Mouse (Mus musculus) T-helper 1 cell (primary cell): Measurements from ENCODE around the gene Cpne5.
"Not testable (repeated sequence)": the region's sequence is repeated elsewhere in the genome, so short reads cannot be mapped to it uniquely, and the experiment has no call there.

Experiments
- in situ Hi-C: fragments of 300-600 bp; cut with MboI, MseI; formaldehyde crosslinking; loops from one replicate; pipeline ENCODE4 v1.15.1; 2025; ENCODE audit warnings: high pct_unique_total_duplicates

The Cpne5 gene

DNA sequence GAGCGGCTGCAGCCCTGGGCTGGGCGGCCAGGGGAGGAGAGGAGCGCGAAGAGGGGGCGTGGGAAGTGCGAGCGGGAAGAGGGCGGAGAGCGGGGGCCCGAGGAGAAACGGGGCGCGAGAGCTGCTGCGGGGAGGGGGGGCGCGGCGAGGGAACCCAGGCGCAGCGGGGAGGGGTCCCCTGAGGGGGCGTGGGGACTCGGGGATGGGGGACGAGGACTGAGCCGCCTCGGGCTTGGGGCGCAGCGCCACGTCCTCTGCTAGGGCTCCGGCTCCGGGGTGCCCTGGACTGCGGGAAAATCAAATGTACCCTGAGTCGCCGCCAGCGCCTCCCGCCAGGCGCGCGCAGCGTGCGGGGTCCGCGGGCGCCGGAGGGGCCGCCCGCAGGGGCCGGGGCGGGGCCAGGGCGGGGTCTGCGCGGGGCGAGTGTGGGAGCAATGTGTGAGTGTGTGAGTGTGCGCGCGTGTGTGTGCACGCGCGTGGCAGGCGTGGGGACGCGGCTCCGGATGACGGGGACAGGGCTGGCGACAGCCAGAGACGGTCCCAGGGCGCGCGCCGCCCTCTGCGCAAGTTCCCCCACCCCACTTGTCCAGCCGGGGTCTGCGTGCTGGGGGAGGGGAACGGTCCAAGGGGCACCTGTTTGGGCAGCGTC, at the start of gene Cpne5:
TSS of gene Cpne5 (minus strand) at position 396 of the 649 bp plus-strand sequence.
- in situ Hi-C loops, result loop anchor here (5.0 kb wide), 2 partner anchors 49 to 61 kb away; no protein-coding TSS in a partner anchor

DNA sequence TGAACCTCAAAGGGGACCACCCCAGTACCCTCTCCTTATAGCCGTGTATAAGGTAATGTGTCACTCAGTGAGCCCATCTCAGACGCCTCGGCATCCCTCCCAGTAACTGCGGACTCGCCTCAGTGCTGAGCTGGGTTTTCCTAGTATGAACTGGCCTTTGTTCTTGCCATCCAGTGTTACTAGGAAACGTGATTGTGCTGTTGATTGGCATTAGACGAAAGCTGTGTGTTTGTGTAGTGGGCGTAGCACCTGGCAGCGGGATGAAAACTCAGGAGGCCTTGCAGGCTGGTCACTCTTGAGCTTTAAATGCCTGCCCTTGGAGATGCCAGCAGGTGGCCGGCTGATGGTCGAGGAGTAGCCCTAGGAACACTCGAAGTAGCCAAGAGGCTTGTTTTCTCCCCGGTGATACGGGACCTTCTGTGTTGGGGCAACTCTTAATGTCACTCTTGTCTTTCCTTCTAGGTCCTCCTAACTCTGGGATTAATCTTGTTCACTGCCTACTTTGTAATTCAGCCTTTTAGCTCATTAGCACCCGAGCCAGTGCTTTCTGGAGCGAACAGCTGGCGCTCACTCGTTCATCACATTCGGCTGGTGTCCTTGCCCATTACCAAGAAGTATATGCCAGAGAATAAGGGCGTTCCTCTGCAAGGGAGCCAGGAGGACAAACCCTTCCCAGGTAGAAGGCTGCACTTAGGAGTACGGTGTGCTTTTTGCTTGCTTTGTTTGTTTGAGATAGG, 44.4 kb upstream of the Cpne5 start:
- in situ Hi-C loops, result no loop called here

DNA sequence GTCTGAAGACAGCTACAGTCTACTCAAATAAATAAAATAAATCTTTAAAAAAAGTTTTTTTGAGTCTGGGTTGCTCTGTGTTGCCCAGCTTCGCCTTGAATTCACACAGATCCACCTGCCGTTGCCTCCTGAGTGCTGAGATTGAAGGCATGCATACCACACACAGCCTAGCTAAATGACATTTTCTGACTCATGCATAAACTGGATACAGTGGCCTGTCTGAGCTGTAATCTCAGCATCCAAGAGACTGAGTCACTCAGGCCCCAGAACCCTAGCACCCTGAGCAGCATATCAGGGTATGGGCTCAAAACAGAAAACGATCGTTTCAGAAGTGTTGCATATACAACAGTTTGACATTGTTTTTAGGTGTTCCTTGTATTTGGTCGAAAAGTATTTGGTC, 43.6 kb upstream of the Cpne5 start:
- in situ Hi-C loops, result no loop called here

DNA sequence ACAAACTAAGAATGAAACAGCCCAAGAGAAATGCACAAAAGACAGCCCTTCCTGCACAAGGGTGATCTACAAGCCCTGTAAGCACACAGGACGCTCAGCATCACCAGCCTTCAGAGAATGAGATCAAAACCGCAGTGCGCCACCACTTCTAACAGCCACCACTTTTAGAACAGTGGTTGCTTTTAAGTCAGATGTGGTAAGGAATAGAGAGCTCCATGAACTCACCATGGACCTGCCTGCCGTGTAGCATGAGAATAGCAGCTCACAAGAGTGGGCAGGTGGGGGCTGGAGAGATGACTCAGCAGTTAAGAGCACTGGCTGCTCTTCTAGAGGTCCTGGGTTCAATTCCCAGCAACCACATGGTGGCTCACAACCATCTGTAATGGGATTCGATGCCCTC, 42.5 kb upstream of the Cpne5 start:
- in situ Hi-C loops, result no loop called here

DNA sequence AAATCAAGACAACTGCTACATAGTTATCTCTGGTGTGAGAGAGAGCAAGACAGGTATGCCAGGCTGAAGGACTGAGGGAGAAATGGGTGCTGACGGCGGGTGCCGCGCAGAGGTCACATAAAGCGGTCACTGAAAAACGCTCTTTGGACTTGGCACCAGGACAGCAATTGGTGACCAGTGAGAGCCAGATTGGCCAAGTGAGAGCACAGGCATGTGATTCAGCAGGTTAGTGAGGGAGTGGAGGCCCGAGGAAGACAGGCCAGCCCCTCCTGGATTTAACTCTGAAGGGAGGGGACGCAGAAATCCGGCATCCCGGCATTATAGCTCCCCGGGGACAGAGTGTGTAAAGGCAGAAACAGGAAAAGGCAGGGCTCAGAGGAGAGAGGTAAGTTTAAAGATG, 35.9 kb upstream of the Cpne5 start:
- in situ Hi-C loops, result no loop called here

DNA sequence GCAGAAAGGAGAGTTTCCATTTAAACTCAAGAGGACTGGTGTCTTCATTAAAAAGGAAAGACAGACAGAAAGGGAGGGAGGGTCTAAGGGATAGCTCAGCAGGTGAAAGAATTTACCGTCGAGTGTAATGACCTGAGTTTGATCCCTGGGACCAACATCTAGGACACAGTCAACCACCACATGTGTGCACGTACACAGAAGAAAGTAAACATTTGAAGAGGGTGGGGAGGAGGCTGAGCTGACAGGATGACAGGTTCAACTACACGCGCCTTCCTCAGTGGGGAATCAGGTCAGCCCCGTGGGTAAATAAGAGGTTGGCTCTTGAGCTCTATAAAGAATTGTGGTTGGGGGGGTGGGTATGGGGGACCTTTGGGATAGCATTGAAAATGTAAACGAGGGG, 35.2 kb upstream of the Cpne5 start:
- in situ Hi-C loops, result no loop called here

DNA sequence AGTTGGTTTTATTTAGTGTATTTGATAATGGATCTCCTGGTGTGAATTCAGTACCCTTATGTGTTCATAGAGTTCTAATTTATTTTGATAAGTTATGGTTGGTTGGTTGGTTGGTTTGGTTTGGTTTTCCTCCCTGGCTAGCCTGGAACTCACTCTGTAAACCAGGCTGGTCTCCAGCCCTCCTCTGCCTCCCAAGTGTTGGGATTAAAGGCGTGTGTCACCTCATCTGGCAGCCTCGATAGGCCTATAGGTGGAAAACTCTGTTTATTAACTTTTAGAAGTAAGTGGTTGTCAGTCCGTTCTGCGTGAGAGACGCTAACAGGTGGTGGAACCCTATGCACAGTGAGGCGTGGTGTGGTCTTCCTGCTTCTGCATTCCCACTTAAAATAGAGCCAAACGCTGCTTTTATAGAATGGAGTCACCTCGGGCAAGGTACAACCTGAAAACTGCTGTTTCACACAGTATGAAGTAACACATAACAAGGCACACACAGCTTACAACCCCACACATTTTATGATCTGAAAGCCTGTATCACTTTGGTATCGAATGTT, 32.3 kb upstream of the Cpne5 start:
- in situ Hi-C loops, result no loop called here

DNA sequence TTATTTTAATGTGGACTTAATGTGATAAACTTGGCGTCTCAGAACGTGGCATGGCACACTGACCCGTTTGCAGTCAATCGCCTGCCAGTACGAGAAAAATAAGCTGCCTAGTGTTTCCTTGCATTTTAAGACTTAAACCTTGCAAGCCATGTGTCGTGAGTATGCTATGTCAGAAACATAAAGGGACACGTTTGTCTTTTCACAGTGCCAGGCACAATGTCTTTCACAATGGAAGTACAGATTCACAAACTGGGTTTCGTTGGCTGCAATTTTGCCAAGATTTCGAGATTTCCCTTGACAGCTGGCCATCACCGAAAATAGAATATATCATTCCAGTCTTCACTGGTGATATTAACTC, 31.4 kb upstream of the Cpne5 start:
- in situ Hi-C loops, result no loop called here

DNA sequence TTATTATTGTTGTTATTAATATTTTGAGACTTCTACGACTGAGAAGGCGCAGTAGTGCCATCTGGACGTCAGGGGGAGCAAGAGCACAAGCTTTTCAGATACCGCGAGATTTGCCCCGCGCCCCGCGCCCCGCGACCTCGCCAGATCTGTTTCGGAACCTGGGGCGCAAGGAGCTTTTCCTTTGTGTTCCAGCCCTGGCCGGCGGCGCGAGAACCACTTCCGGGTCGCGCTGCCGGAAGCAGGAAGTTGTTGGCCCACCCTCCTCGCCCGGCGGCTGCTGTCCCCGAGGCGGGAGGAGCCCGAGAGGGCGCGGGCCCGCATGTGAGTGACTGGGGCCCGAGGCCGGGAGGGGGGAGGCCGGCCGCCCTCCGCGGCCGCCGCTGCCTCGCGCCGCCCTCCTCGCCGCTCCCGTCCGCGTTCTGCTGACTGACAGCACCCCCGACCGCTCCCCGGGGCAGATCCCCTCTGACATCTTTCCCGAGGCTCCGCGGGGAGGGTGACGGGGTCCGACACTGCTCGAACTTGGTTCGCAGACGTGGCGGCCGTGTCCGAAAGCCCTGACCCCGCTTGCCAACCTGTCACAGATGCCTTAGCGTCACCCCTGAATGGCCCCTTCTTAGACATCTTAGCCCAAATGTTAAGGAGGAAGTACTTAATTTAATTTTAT, 30.8 kb upstream of the Cpne5 start, which contains the start of gene BC004004:
TSS of gene BC004004 (plus strand) at position 107 of the 667 bp plus-strand sequence.
- in situ Hi-C loops, result no loop called here

DNA sequence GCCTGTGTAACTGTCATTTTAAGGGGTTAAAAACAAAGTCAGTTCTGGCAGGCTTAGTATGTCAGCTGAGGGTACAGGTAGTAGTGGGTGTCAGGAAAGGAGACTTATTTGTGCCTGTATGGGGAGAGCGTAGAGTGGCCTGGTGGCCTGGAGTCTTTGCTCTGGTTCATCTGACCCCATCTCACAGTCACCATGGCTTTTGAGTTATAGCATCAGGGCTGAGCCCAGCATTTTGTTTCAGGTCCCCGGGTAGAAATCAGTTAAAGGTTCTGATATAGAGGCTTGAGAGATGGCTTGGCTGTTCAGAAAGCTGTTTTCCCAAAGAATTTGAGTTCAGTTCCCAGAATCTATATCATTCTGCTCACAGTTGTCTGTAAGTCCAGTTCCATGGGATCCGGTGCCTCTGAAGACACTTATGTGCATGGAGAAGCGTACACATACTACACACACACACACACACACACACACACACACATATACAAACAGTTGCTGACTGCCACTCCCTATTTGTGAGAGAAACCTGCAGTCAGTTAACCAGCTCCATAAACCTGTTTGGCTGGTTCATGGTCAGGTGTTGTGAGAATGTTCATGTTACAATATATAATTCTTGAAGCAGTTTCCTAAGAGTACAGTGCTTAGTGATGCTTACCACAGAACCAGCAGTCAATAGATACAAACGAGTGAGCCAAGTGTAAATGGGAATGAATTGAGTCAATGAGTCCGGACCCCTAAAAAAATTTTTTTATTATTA, 30.1 kb upstream of the Cpne5 start:
- in situ Hi-C loops, result no loop called here

DNA sequence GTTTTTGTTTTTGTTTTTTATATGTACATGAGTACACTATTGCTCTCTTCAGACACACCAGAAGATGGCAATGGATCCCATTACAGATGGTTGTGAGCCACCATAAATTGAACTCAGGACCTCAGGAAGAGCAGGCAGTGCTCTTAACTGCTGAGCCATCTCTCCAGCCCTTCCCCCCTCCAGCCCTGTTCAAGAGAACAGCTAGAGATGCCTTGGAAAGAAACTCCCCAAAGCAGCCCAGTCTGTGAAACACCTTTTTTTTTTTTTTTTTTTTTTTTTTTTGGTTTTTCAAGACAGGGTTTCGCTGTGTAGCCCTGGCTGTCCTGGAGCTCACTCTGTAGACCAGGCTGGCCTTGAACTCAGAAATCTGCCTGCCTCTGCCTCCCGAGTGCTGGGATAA, 29.1 kb upstream of the Cpne5 start:
- in situ Hi-C loops, result not testable (repeated sequence)

DNA sequence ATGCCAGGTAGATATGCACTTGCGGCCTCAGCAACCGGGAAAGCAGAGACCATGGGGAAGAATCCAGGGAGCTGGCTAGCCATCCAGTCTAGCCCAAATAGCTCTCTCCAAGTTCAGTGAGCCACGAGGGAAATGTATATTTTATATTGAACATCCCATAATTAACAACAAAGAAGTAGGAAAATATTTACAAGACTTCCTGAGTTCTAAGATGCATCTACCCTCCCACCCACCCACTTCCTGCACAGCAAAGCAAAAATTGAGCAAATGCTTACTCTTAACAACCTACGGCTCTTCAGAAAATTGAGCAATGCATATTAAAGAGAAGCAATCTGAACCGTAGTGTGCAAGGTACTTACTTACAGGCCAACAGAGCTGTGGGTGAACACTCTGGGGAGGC, 26.8 kb upstream of the Cpne5 start:
- in situ Hi-C loops, result no loop called here

DNA sequence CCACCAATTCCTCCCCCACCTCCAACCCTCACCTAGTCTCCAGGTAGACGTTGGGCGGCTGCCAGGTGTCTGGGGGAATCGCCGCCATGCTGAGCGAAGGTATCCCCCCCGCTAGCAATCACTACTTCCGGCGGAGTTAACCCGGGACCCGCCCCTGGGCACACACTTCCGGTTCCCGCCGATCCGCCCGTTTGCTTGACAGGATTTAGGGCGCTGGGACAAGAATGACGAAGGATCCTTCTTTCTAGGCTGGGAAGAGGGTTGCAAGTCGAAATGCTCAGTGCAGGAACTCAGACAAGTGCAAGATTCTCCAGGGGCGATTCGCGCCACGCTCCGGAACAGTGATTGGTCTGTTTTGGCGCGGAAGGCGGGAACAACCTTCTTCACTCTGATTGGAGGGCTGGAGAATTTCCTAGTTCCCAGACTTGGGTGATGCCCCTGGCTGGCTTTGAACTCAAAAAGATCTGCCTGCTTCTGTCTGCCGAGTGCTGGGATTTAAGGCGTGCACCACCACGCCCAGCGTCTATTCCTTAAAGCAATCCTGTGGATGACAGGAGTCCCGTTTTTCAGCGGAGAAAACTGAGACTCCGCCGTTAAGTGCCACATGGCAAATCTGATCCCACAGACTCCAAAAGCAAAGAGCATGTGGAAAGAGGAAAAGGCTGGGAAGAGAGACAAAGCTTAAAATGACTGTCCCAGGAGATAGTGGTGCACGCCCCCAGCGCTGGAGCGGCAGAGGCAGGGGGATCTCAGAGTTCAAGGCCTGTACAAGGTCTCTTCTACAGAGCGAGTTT, 26.1 kb upstream of the Cpne5 start, which contains the start of gene Ppil1:
TSS of gene Ppil1 (minus strand) at position 347 of the 794 bp plus-strand sequence.
- in situ Hi-C loops, result no loop called here

DNA sequence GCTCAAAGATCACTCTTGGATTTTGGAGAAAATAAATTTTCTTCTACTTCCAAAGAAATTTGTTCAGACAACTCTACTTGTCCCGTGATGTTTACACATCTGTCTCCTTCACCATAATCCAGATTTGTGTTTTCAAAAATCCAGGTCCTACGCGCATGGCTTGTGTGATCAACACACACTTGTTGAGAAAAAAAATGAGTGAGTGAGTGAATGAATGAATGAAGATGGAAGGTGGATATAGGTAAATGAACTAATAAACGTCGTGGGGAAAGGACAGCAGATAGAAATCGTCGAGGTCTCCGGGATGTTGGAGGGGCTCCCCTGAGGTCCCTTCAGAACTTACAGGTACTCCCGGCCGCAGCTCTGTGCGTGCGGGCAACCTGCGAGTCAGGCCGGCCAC, 25.4 kb upstream of the Cpne5 start:
- in situ Hi-C loops, result no loop called here

DNA sequence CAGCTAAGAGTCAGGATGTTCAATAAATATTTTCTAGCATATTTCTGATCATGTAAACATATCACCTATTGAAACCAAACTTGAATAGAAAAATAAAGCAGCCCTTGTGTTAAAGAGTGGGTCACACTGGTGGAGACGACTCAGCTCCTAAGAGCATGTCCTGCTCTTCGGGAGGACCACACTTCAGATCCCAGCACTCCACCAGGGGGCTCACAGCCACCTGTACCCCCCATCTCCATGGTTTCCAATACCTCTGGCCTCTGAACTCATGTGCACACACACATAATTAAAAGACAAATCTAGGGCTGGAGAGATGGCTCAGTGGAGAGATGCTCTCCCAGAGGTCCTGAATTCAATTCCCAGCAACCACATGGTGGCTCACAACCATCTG, 24.3 kb upstream of the Cpne5 start:
- in situ Hi-C loops, result no loop called here

DNA sequence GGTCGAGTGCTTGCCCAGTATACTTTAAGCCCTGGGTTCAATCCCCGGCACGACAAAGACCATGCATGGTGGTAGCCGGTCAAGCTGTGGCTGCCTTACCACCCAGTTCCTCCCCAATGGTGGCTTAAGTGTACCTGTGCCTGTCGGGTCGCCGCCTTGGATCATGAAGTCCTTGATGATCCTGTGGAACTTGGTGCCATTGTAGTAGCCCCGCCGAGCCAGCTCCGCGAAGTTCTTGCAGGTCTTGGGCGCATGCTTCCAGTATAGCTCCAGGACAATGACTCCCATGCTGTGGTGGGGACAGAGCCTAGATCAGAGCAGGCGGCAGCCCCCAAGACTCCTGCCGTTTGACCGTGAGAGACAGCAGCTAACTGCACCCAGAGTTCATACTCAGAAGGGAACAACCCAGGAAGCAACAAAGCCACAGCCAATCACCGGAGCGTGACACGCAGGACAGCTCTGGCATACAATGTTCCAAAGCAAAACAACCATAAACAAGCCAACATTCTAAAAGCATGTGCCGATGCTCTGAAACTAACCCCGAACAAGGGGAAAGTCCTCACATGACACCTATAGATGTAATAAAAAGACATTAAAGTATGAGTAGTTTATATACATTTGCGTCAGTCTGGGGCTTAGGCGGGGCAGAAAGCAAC, 23.8 kb upstream of the Cpne5 start:
- in situ Hi-C loops, result no loop called here

DNA sequence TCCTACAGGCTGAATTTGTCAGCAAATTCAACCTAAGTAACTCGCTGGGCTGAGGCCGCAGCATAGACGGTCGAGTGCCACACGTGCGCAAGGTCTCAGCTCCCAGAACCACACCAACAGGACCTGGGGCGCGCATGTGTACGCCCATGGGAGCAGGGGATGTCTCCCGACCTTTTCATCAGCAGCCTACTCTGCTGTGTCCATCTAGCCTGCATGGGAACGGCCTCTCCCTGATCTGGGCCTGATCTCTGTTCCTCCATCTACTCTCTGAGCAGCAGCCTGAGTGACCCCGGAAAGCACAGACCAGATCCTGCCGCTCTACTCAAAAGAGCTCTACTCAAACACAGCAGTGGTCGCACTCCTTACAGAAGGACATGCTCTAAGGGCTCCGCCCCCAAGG, 22.5 kb upstream of the Cpne5 start:
- in situ Hi-C loops, result no loop called here

DNA sequence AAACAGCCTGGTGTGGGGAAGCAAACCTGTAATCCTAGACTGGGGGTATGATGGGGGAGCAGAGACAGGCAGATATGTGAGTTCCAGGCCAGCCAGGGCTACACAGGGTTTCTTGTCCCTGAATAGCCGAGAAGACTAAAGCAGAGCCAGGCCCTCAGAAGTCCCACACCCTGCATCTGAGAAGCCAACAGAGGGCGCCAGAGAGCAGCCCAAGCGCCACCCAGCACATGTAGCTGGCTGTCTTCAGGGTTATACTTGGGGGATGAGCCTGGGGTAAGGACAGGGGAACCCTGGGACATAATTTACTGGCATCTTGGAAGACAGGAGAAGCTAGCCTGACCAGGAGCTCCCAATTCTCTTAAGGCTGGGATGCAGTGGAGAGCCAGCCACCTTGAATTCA, 21.5 kb upstream of the Cpne5 start:
- in situ Hi-C loops, result loop anchor here (10.0 kb wide), 1 partner anchor 255 kb away; no protein-coding TSS in a partner anchor

DNA sequence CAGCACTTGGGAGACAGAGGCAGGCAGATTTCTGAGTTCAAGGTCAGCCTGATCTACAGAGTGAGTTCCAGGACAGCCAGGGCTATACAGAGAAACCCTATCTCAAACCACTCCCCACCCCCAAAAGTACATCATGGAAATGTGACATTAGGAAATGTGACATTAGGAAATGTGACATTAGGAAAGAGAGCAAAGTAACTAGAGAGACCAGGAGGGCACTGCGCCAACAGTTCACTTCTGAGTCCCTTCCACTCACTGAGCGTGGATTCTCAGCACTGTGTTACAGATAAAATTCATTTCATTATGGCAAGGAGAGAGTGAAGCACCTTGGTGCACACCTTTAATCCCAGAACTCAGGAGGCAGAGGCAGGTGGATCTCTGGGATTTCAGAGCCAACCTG, 21.0 kb upstream of the Cpne5 start:
- in situ Hi-C loops, result loop anchor here (10.0 kb wide), 1 partner anchor 256 kb away; no protein-coding TSS in a partner anchor

DNA sequence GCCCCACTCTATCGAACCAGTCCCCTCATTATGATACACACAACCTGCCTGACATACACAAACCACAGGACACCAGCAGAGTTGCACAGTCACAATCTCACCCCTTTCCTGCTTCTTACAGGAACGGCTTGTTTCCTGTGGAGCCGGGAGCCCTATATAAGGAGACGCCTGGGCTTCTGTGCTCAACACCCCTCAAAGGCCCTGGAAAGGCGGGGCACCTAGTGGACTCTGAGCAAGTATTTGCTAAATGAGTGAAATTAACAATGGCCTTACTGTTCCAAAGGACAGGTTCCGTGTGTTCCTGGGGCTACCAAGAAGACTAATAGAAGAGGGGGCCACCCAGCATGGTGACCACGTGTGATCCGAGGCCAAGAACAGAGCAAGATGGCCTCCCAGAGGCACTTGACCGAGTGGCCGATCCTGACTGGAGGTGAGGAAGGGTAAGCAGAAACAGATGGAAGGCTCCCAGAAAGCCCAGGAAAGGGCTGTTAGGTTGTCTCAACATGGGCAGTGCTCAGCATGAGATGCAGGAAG, 20.1 kb upstream of the Cpne5 start:
- in situ Hi-C loops, result loop anchor here (10.0 kb wide), 1 partner anchor 257 kb away; no protein-coding TSS in a partner anchor
